Mouse (Mus musculus): ENCODE data around the gene Olfr95. TPM values are rescaled to one million over a fixed set of nuclear protein-coding genes. Genes with fewer than 3 reads are reported as not detected.

The Olfr95 gene
- polyA plus RNA-seq, 1 experiment from 2014 or later: not detected

GRCm38 (mm10) chr17:37218486-37218885 lies 5.6 kb upstream of the Olfr95 start:
- no peak overlapping the region for H3K4me2 ChIP-seq (ENCODE audit: low read length)
- H3K9ac ChIP-seq (ENCODE audit: low read length): no peak overlapping the region
- no peaks in the 10 kb centered on the region for H3K36me3 ChIP-seq (ENCODE audit: control insufficient read depth, insufficient read depth, low read length)
- H3K27ac ChIP-seq (replicated peaks in 1 of 2; ENCODE audit: control insufficient read depth in 1 of 2, insufficient read depth in 1 of 2, low read depth in 2 of 2, low read length in 2 of 2): no peak overlapping the region
- 76% methylated on average over 3 of the region's 3 CpGs for WGBS
- no peak for ATAC-seq (ENCODE audit: insufficient number of reproducible peaks, insufficient read depth, low FRiP score, low read depth)
- no peak overlapping the region for H3K4me3 ChIP-seq (ENCODE audit: control insufficient read depth in 1 of 2, insufficient read depth in 1 of 2, low read depth in 1 of 2, low read length in 2 of 2)
- peaks cover 6% of the 10 kb centered on the region; the same call in 1 of the 2 replicates for H3K9me3 ChIP-seq (ENCODE audit: control insufficient read depth, low read length)
- H3K4me1 ChIP-seq (ENCODE audit: control insufficient read depth in 2 of 2, insufficient read depth in 2 of 2, low read length in 2 of 2): no peaks in the 10 kb centered on the region
- H3K27me3 ChIP-seq (ENCODE audit: control insufficient read depth, insufficient read depth, low read length): no peaks in the 10 kb centered on the region

GRCm38 (mm10) chr17:37210884-37211768 lies 1.8 kb downstream of the Olfr95 start:
- no peak for ATAC-seq (ENCODE audit: insufficient number of reproducible peaks, insufficient read depth, low FRiP score, low read depth)
- Histone ChIP-seq H3K36me3 (ENCODE audit: control insufficient read depth, insufficient read depth, low read length) (no peaks in the 10 kb centered on the region), H3K4me3 (ENCODE audit: control insufficient read depth in 1 of 2, insufficient read depth in 1 of 2, low read depth in 1 of 2, low read length in 2 of 2) (peak overlapping the region; percentile 2 to 5; a peak in 1 of 4 replicates), H3K4me2 (ENCODE audit: low read length) (peak overlapping the region; percentile 44), H3K27ac (replicated peaks in 1 of 2; ENCODE audit: control insufficient read depth in 1 of 2, insufficient read depth in 1 of 2, low read depth in 2 of 2, low read length in 2 of 2) (no peak overlapping the region), H3K9me3 (ENCODE audit: control insufficient read depth, low read length) (no peaks in the 10 kb centered on the region), H3K27me3 (ENCODE audit: control insufficient read depth, insufficient read depth, low read length) (peaks cover 13% of the 10 kb centered on the region), H3K9ac (ENCODE audit: low read length) (no peak overlapping the region), H3K4me1 (ENCODE audit: control insufficient read depth in 2 of 2, insufficient read depth in 2 of 2, low read length in 2 of 2) (no peaks in the 10 kb centered on the region)
- 14% methylated on average over 40 of the region's 40 CpGs for WGBS

- 29% methylated on average over 3 of the region's 3 CpGs for WGBS
- no peaks in the 10 kb centered on the region for H3K36me3 ChIP-seq (ENCODE audit: control insufficient read depth, insufficient read depth, low read length)
- no peak overlapping the region for H3K4me2 ChIP-seq (ENCODE audit: low read length)
Measured at GRCm38 (mm10) chr17:37203917-37204236, 9.0 kb downstream of the Olfr95 start.

GRCm38 (mm10) chr17:37203206-37203916 lies 9.6 kb downstream of the Olfr95 start:
- Histone ChIP-seq H3K27ac (replicated peaks in 1 of 2; ENCODE audit: control insufficient read depth in 1 of 2, insufficient read depth in 1 of 2, low read depth in 2 of 2, low read length in 2 of 2) (no peak overlapping the region), H3K27me3 (ENCODE audit: control insufficient read depth, insufficient read depth, low read length) (peaks cover 15% of the 10 kb centered on the region), H3K4me1 (ENCODE audit: control insufficient read depth in 2 of 2, insufficient read depth in 2 of 2, low read length in 2 of 2) (no peaks in the 10 kb centered on the region), H3K9ac (ENCODE audit: low read length) (no peak overlapping the region), H3K4me2 (ENCODE audit: low read length) (no peak overlapping the region), H3K4me3 (ENCODE audit: control insufficient read depth in 1 of 2, insufficient read depth in 1 of 2, low read depth in 1 of 2, low read length in 2 of 2) (no peak overlapping the region), H3K9me3 (ENCODE audit: control insufficient read depth, low read length) (no peaks in the 10 kb centered on the region), H3K36me3 (ENCODE audit: control insufficient read depth, insufficient read depth, low read length) (no peaks in the 10 kb centered on the region)
- WGBS: 1% methylated on average over 4 of the region's 4 CpGs
- ATAC-seq (ENCODE audit: insufficient number of reproducible peaks, insufficient read depth, low FRiP score, low read depth): no peak

More at GRCm38 (mm10) chr17:37203917-37204236, 9.0 kb downstream of the Olfr95 start:
- Histone ChIP-seq H3K9ac (ENCODE audit: low read length) (no peak overlapping the region), H3K27me3 (ENCODE audit: control insufficient read depth, insufficient read depth, low read length) (peaks cover 10% of the 10 kb centered on the region), H3K4me3 (ENCODE audit: control insufficient read depth in 1 of 2, insufficient read depth in 1 of 2, low read depth in 1 of 2, low read length in 2 of 2) (no peak overlapping the region), H3K9me3 (ENCODE audit: control insufficient read depth, low read length) (no peaks in the 10 kb centered on the region), H3K27ac (replicated peaks in 1 of 2; ENCODE audit: control insufficient read depth in 1 of 2, insufficient read depth in 1 of 2, low read depth in 2 of 2, low read length in 2 of 2) (no peak overlapping the region), H3K4me1 (ENCODE audit: control insufficient read depth in 2 of 2, insufficient read depth in 2 of 2, low read length in 2 of 2) (no peaks in the 10 kb centered on the region)
- no peak for ATAC-seq (ENCODE audit: insufficient number of reproducible peaks, insufficient read depth, low FRiP score, low read depth)

- no peak for ATAC-seq (ENCODE audit: insufficient number of reproducible peaks, insufficient read depth, low FRiP score, low read depth)
- no peak within 1 kb of the TSS for H3K4me2 ChIP-seq (ENCODE audit: low read length)
- no peak within 1 kb of the TSS for H3K4me3 ChIP-seq (ENCODE audit: control insufficient read depth in 1 of 2, insufficient read depth in 1 of 2, low read depth in 1 of 2, low read length in 2 of 2)
- H3K36me3 ChIP-seq (ENCODE audit: control insufficient read depth, insufficient read depth, low read length): no peaks in the 10 kb centered on the region
- peaks cover 0 to 11% of the 10 kb centered on the region in 2 experiments; a peak in 2 of 4 replicates for H3K4me1 ChIP-seq (ENCODE audit: control insufficient read depth in 2 of 2, insufficient read depth in 2 of 2, low read length in 2 of 2)
- no peak within 1 kb of the TSS for H3K27ac ChIP-seq (replicated peaks in 1 of 2; ENCODE audit: control insufficient read depth in 1 of 2, insufficient read depth in 1 of 2, low read depth in 2 of 2, low read length in 2 of 2)
- peaks cover 40% of the 10 kb centered on the region for H3K27me3 ChIP-seq (ENCODE audit: control insufficient read depth, insufficient read depth, low read length)
- no peak within 1 kb of the TSS for H3K9ac ChIP-seq (ENCODE audit: low read length)
- WGBS: 69% methylated on average over 2 of the region's 2 CpGs
- H3K9me3 ChIP-seq (ENCODE audit: control insufficient read depth, low read length): no peaks in the 10 kb centered on the region
Measured at GRCm38 (mm10) chr17:37200894-37201293, 12.0 kb downstream of the Olfr95 start, which contains the start of gene Olfr94. TSS of gene Olfr94 (minus strand) at chr17:37200994.

GRCm38 (mm10) chr17:37196845-37197724 lies 15.8 kb downstream of the Olfr95 start:
- 1% methylated on average over 77 of the region's 77 CpGs for WGBS
- peak; percentile 21; the same call in 1 of the 2 replicates for ATAC-seq (ENCODE audit: insufficient number of reproducible peaks, insufficient read depth, low FRiP score, low read depth)
- peak overlapping the region; percentile 13; the same call in 1 of the 2 replicates for H3K9ac ChIP-seq (ENCODE audit: low read length)

GRCm38 (mm10) chr17:37194782-37195181 lies 18.1 kb downstream of the Olfr95 start:
- no peak for ATAC-seq (ENCODE audit: insufficient number of reproducible peaks, insufficient read depth, low FRiP score, low read depth)
- Histone ChIP-seq H3K27ac (replicated peaks in 1 of 2; ENCODE audit: control insufficient read depth in 1 of 2, insufficient read depth in 1 of 2, low read depth in 2 of 2, low read length in 2 of 2) (no peak overlapping the region), H3K27me3 (ENCODE audit: control insufficient read depth, insufficient read depth, low read length) (peaks cover 49% of the 10 kb centered on the region), H3K4me1 (ENCODE audit: control insufficient read depth in 2 of 2, insufficient read depth in 2 of 2, low read length in 2 of 2) (peaks cover 0 to 11% of the 10 kb centered on the region in 2 experiments; a peak in 2 of 4 replicates), H3K9me3 (ENCODE audit: control insufficient read depth, low read length) (no peaks in the 10 kb centered on the region), H3K9ac (ENCODE audit: low read length) (no peak overlapping the region), H3K4me3 (ENCODE audit: control insufficient read depth in 1 of 2, insufficient read depth in 1 of 2, low read depth in 1 of 2, low read length in 2 of 2) (no peak overlapping the region), H3K36me3 (ENCODE audit: control insufficient read depth, insufficient read depth, low read length) (no peaks in the 10 kb centered on the region), H3K4me2 (ENCODE audit: low read length) (no peak overlapping the region)
- WGBS: 80% methylated on average over 5 of the region's 5 CpGs

More at GRCm38 (mm10) chr17:37196845-37197724, 15.8 kb downstream of the Olfr95 start:
- H3K9me3 ChIP-seq (ENCODE audit: control insufficient read depth, low read length): no peaks in the 10 kb centered on the region
- peak overlapping the region; percentile 88 for H3K4me2 ChIP-seq (ENCODE audit: low read length)
- H3K4me3 ChIP-seq (ENCODE audit: control insufficient read depth in 1 of 2, insufficient read depth in 1 of 2, low read depth in 1 of 2, low read length in 2 of 2): peak overlapping the region; percentile 39 to 46
- H3K36me3 ChIP-seq (ENCODE audit: control insufficient read depth, insufficient read depth, low read length): no peaks in the 10 kb centered on the region
- H3K4me1 ChIP-seq (ENCODE audit: control insufficient read depth in 2 of 2, insufficient read depth in 2 of 2, low read length in 2 of 2): peaks cover 0 to 11% of the 10 kb centered on the region in 2 experiments; a peak in 2 of 4 replicates
- H3K27ac ChIP-seq (replicated peaks in 1 of 2; ENCODE audit: control insufficient read depth in 1 of 2, insufficient read depth in 1 of 2, low read depth in 2 of 2, low read length in 2 of 2): no peak overlapping the region
- H3K27me3 ChIP-seq (ENCODE audit: control insufficient read depth, insufficient read depth, low read length): peaks cover 52% of the 10 kb centered on the region

Data from heart, embryonic 14.5 days (tissue).